Mouse (Mus musculus): ENCODE measurements at regions not wholly inside any gene's neighbourhood (a gene's known extent, or its start where the extent isn't known, plus 50 kb on each side); places are given as distances from the start of the nearest gene placed in this dataset.

- H3K4me2 ChIP-seq (ENCODE audit: low read length), result no peak overlapping the region
- no peaks in the 10 kb centered on the region for H3K27me3 ChIP-seq (replicated peaks; ENCODE audit: control insufficient read depth, insufficient read depth, low read length)
- H3K9ac ChIP-seq (ENCODE audit: low read length), result no peak overlapping the region
- no peak overlapping the region for H3K4me3 ChIP-seq (ENCODE audit: low read depth, low read length)
- H3K27ac ChIP-seq (ENCODE audit: low read depth), result no peak overlapping the region
- DNase-seq (ENCODE audit: low spot score) (no peak), ATAC-seq (replicated peaks; ENCODE audit: low FRiP score, low TSS enrichment, low read depth) (no peak)
- H3K4me1 ChIP-seq (replicated peaks; ENCODE audit: control insufficient read depth, insufficient read depth, low read length), result no peaks in the 10 kb centered on the region
- H3K9me3 ChIP-seq (ENCODE audit: control insufficient read depth, low read length), result no peaks in the 10 kb centered on the region
- 87% methylated on average over 7 of the region's 7 CpGs for WGBS
- H3K36me3 ChIP-seq (ENCODE audit: control insufficient read depth, insufficient read depth, low read length), result no peaks in the 10 kb centered on the region
Observed at GRCm38 (mm10) chr14:80265081-80265480, 281.2 kb downstream of the Olfm4 start.

GRCm38 (mm10) chr14:80269179-80269951, 285.5 kb downstream of the Olfm4 start:
- no peaks in the 10 kb centered on the region for H3K36me3 ChIP-seq (ENCODE audit: control insufficient read depth, insufficient read depth, low read length)
- no peak overlapping the region for H3K27ac ChIP-seq (ENCODE audit: low read depth)
- DNase-seq (ENCODE audit: low spot score), result peak; percentile 74

GRCm38 (mm10) chr14:80270063-80270462, 286.2 kb downstream of the Olfm4 start:
- Histone ChIP-seq H3K4me2 (ENCODE audit: low read length) (no peak overlapping the region), H3K27me3 (replicated peaks; ENCODE audit: control insufficient read depth, insufficient read depth, low read length) (no peaks in the 10 kb centered on the region), H3K9ac (ENCODE audit: low read length) (no peak overlapping the region), H3K4me1 (replicated peaks; ENCODE audit: control insufficient read depth, insufficient read depth, low read length) (no peaks in the 10 kb centered on the region), H3K4me3 (ENCODE audit: low read depth, low read length) (no peak overlapping the region), H3K36me3 (ENCODE audit: control insufficient read depth, insufficient read depth, low read length) (no peaks in the 10 kb centered on the region), H3K27ac (ENCODE audit: low read depth) (no peak overlapping the region), H3K9me3 (ENCODE audit: control insufficient read depth, low read length) (no peaks in the 10 kb centered on the region)
- no peak for DNase-seq (ENCODE audit: low spot score)
- no peak for ATAC-seq (replicated peaks; ENCODE audit: low FRiP score, low TSS enrichment, low read depth)
- WGBS, result 68% methylated on average over 13 of the region's 13 CpGs

More at GRCm38 (mm10) chr14:80269179-80269951, 285.5 kb downstream of the Olfm4 start:
- H3K4me1 ChIP-seq (replicated peaks; ENCODE audit: control insufficient read depth, insufficient read depth, low read length), result no peaks in the 10 kb centered on the region
- no peaks in the 10 kb centered on the region for H3K9me3 ChIP-seq (ENCODE audit: control insufficient read depth, low read length)
- H3K4me3 ChIP-seq (ENCODE audit: low read depth, low read length), result no peak overlapping the region
- H3K27me3 ChIP-seq (replicated peaks; ENCODE audit: control insufficient read depth, insufficient read depth, low read length), result no peaks in the 10 kb centered on the region
- ATAC-seq (replicated peaks; ENCODE audit: low FRiP score, low TSS enrichment, low read depth), result no peak
- H3K4me2 ChIP-seq (ENCODE audit: low read length), result no peak overlapping the region
- 32% methylated on average over 7 of the region's 7 CpGs for WGBS
- H3K9ac ChIP-seq (ENCODE audit: low read length), result no peak overlapping the region

DNA sequence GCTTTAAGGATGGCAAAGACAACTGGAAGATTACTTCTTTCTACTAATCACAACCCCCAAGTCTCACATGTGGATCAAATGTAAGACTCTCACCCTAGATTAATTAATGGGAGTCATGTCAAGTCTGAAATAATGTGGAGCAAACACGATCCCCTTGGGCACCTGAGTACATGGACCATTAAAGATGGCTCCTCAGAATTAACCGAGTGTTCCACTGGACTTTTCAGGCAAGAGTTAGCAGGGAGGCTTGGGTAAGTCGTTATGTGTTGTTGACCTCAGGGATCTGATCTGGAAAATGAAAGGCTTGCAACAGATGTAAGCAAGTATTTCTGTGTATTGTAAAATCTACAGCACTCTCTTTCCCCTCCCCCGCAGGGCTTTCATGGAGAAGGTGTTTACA, 296.3 kb downstream of the Olfm4 start:
- ATAC-seq (replicated peaks; ENCODE audit: low FRiP score, low TSS enrichment, low read depth) (no peak), DNase-seq (ENCODE audit: low spot score) (no peak)
- WGBS, result 57% methylated on average over 4 of the region's 4 CpGs
- H3K4me2 ChIP-seq (ENCODE audit: low read length), result no peak overlapping the region
- no peaks in the 10 kb centered on the region for H3K4me1 ChIP-seq (replicated peaks; ENCODE audit: control insufficient read depth, insufficient read depth, low read length)
- H3K9ac ChIP-seq (ENCODE audit: low read length), result no peak overlapping the region
- no peaks in the 10 kb centered on the region for H3K9me3 ChIP-seq (ENCODE audit: control insufficient read depth, low read length)
- H3K27me3 ChIP-seq (replicated peaks; ENCODE audit: control insufficient read depth, insufficient read depth, low read length), result no peaks in the 10 kb centered on the region
- no peak overlapping the region for H3K4me3 ChIP-seq (ENCODE audit: low read depth, low read length)
- no peaks in the 10 kb centered on the region for H3K36me3 ChIP-seq (ENCODE audit: control insufficient read depth, insufficient read depth, low read length)
- H3K27ac ChIP-seq (ENCODE audit: low read depth), result no peak overlapping the region

GRCm38 (mm10) chr14:80283726-80284125, 299.8 kb downstream of the Olfm4 start:
- 50% methylated on average over 2 of the region's 2 CpGs for WGBS
- H3K36me3 ChIP-seq (ENCODE audit: control insufficient read depth, insufficient read depth, low read length), result no peaks in the 10 kb centered on the region
- no peak overlapping the region for H3K4me2 ChIP-seq (ENCODE audit: low read length)
- H3K9me3 ChIP-seq (ENCODE audit: control insufficient read depth, low read length), result no peaks in the 10 kb centered on the region
- H3K27ac ChIP-seq (ENCODE audit: low read depth), result no peak overlapping the region
- ATAC-seq (replicated peaks; ENCODE audit: low FRiP score, low TSS enrichment, low read depth) (no peak), DNase-seq (ENCODE audit: low spot score) (no peak)
- no peak overlapping the region for H3K4me3 ChIP-seq (ENCODE audit: low read depth, low read length)
- no peaks in the 10 kb centered on the region for H3K4me1 ChIP-seq (replicated peaks; ENCODE audit: control insufficient read depth, insufficient read depth, low read length)
- no peaks in the 10 kb centered on the region for H3K27me3 ChIP-seq (replicated peaks; ENCODE audit: control insufficient read depth, insufficient read depth, low read length)
- H3K9ac ChIP-seq (ENCODE audit: low read length), result no peak overlapping the region

- no peak overlapping the region for H3K4me3 ChIP-seq (ENCODE audit: low read depth, low read length)
- H3K36me3 ChIP-seq (ENCODE audit: control insufficient read depth, insufficient read depth, low read length), result no peaks in the 10 kb centered on the region
- no peak for ATAC-seq (replicated peaks; ENCODE audit: low FRiP score, low TSS enrichment, low read depth)
- H3K9ac ChIP-seq (ENCODE audit: low read length), result no peak overlapping the region
- no peak for DNase-seq (ENCODE audit: low spot score)
- H3K27ac ChIP-seq (ENCODE audit: low read depth), result no peak overlapping the region
- H3K27me3 ChIP-seq (replicated peaks; ENCODE audit: control insufficient read depth, insufficient read depth, low read length), result no peaks in the 10 kb centered on the region
- 79% methylated on average over 4 of the region's 4 CpGs for WGBS
- H3K9me3 ChIP-seq (ENCODE audit: control insufficient read depth, low read length), result no peaks in the 10 kb centered on the region
- no peak overlapping the region for H3K4me2 ChIP-seq (ENCODE audit: low read length)
- H3K4me1 ChIP-seq (replicated peaks; ENCODE audit: control insufficient read depth, insufficient read depth, low read length), result no peaks in the 10 kb centered on the region
Observed at GRCm38 (mm10) chr14:80291360-80291759, 307.5 kb downstream of the Olfm4 start.

- Histone ChIP-seq H3K9ac (ENCODE audit: low read length) (no peak overlapping the region), H3K27me3 (replicated peaks; ENCODE audit: control insufficient read depth, insufficient read depth, low read length) (no peaks in the 10 kb centered on the region), H3K4me3 (ENCODE audit: low read depth, low read length) (no peak overlapping the region), H3K9me3 (ENCODE audit: control insufficient read depth, low read length) (no peaks in the 10 kb centered on the region), H3K27ac (ENCODE audit: low read depth) (no peak overlapping the region), H3K36me3 (ENCODE audit: control insufficient read depth, insufficient read depth, low read length) (no peaks in the 10 kb centered on the region), H3K4me2 (ENCODE audit: low read length) (no peak overlapping the region), H3K4me1 (replicated peaks; ENCODE audit: control insufficient read depth, insufficient read depth, low read length) (no peaks in the 10 kb centered on the region)
- DNase-seq (ENCODE audit: low spot score), result no peak
- ATAC-seq (replicated peaks; ENCODE audit: low FRiP score, low TSS enrichment, low read depth), result no peak
- 89% methylated on average over 4 of the region's 4 CpGs for WGBS
Observed at GRCm38 (mm10) chr14:80293378-80293777, 309.5 kb downstream of the Olfm4 start.

DNA sequence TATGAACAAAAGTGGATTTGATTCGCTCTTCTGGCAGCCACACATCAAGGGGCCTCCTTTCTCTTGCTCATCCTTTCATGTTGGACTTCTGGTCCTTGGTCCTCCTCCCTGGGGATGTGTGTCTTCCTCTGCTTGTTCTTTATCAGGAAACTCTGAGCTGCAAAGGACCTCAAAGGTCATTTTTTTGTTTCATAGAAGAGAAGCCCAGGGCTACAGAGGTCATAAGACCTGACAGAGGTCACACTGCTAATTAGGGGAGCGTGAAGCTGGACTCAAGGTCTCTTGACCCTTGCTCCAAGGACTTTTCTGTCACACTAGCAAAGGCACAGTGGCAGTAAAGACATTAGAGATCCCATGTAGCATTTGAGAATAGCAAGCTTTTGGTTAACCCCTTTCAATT, 345.8 kb downstream of the Olfm4 start:
- H3K27ac ChIP-seq (ENCODE audit: low read depth), result no peak overlapping the region
- no peaks in the 10 kb centered on the region for H3K4me1 ChIP-seq (replicated peaks; ENCODE audit: control insufficient read depth, insufficient read depth, low read length)
- no peak overlapping the region for H3K4me3 ChIP-seq (ENCODE audit: low read depth, low read length)
- no peaks in the 10 kb centered on the region for H3K9me3 ChIP-seq (ENCODE audit: control insufficient read depth, low read length)
- no peaks in the 10 kb centered on the region for H3K27me3 ChIP-seq (replicated peaks; ENCODE audit: control insufficient read depth, insufficient read depth, low read length)
- DNase-seq (ENCODE audit: low spot score) (no peak), ATAC-seq (replicated peaks; ENCODE audit: low FRiP score, low TSS enrichment, low read depth) (no peak)
- H3K36me3 ChIP-seq (ENCODE audit: control insufficient read depth, insufficient read depth, low read length), result no peaks in the 10 kb centered on the region
- H3K9ac ChIP-seq (ENCODE audit: low read length), result no peak overlapping the region
- WGBS, result 40% methylated on average over 2 of the region's 2 CpGs
- no peak overlapping the region for H3K4me2 ChIP-seq (ENCODE audit: low read length)

- H3K27ac ChIP-seq (ENCODE audit: low read depth), result no peak overlapping the region
- H3K9ac ChIP-seq (ENCODE audit: low read length), result no peak overlapping the region
- ATAC-seq (replicated peaks; ENCODE audit: low FRiP score, low TSS enrichment, low read depth) (no peak), DNase-seq (ENCODE audit: low spot score) (no peak)
- H3K27me3 ChIP-seq (replicated peaks; ENCODE audit: control insufficient read depth, insufficient read depth, low read length), result no peaks in the 10 kb centered on the region
- no peak overlapping the region for H3K4me3 ChIP-seq (ENCODE audit: low read depth, low read length)
- H3K9me3 ChIP-seq (ENCODE audit: control insufficient read depth, low read length), result no peaks in the 10 kb centered on the region
- no peak overlapping the region for H3K4me2 ChIP-seq (ENCODE audit: low read length)
- H3K4me1 ChIP-seq (replicated peaks; ENCODE audit: control insufficient read depth, insufficient read depth, low read length), result no peaks in the 10 kb centered on the region
- no peaks in the 10 kb centered on the region for H3K36me3 ChIP-seq (ENCODE audit: control insufficient read depth, insufficient read depth, low read length)
Observed at GRCm38 (mm10) chr14:80362024-80362622, 378.2 kb downstream of the Olfm4 start.
